Mouse (Mus musculus) cerebellum, adult 2 months (tissue): ENCODE data around the gene Rab21. TPM values are rescaled to one million over a fixed set of nuclear protein-coding genes. Genes with fewer than 3 reads are reported as not detected.

Source experiments
- DNase-seq, 2 experiments: peaks; one replicate each; pipeline ENCODE4 v3.0.0; 2021
- H3K27ac ChIP-seq: fragments of 200-500 bp; 2 replicates; pipeline ENCODE4 v1.5.1; 2012; ENCODE audit warnings: low read length, control low read depth, inconsistent platforms; ENCODE audit not compliant: insufficient read depth
- H3K27me3 ChIP-seq: fragments of 200-500 bp; 2 replicates; pipeline ENCODE4 v1.6.1; 2012; ENCODE audit warnings: inconsistent platforms, mild to moderate bottlenecking, low read length, moderate library complexity; ENCODE audit not compliant: control insufficient read depth, insufficient read depth
- H3K4me1 ChIP-seq: fragments of 200-500 bp; 2 replicates; pipeline ENCODE4 v1.6.1; 2011; ENCODE audit warnings: low read length; ENCODE audit not compliant: control insufficient read depth, insufficient read depth
- H3K4me3 ChIP-seq: fragments of 200-500 bp; replicated peaks from 2 replicates; pipeline ENCODE3; 2011; ENCODE audit warnings: mild to moderate bottlenecking, low read depth, low read length, control low read depth; ENCODE audit not compliant: insufficient read depth
- CTCF ChIP-seq: fragments of 200-500 bp; IDR thresholded peaks from 2 replicates; pipeline ENCODE4 v1.5.1; 2011; ENCODE audit warnings: low read depth, mild to moderate bottlenecking, control low read depth, low read length, moderate library complexity, borderline replicate concordance; ENCODE audit not compliant: insufficient read depth
- POLR2A ChIP-seq: fragments of 200-500 bp; IDR thresholded peaks from 2 replicates; pipeline ENCODE4 v1.6.1; 2011; ENCODE audit warnings: low read length, control low read depth, borderline replicate concordance; ENCODE audit not compliant: insufficient read depth
- WGBS: fragments of 180-500 bp; shearing (Covaris S2); methylation state at CpG from one replicate; pipeline ENCODE4 v1.1.7; 2018; 5-methylcytosine and 5-hydroxymethylcytosine counted together
- polyA plus RNA-seq: library from polyadenylated mRNA; depleted of rRNA; stranded (reverse); fragments of >200 nt; gene quantifications from 2 replicates; pipeline ENCODE4 v1.2.3, GENCODE M21; 2012

Gene Rab21
- polyA plus RNA-seq, 1 experiment = 53.3 TPM

DNA sequence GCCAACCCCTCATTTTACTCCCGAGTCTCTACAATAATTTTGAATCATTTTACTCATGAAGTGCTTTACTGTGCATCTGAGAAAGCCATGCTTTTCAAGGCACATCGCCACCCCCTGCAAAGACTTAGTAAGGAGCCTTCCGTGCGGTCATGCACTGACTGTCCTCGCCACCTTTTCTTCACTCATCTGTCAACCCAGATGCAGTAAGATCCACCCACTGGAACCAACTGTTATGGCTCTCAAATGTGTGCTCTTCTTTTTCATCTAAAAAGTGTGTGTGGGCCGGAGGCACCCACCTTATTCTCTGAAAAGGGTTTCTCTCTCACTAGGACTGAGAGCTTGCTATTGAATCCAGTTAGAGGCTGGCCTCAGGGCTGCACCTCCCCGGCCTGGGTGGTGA lies 21.4 kb downstream of the Rab21 start:
- no peaks in the 10 kb centered on the region for H3K27me3 ChIP-seq
- no peak overlapping the region for H3K27ac ChIP-seq
- no peaks in the 10 kb centered on the region for H3K4me1 ChIP-seq
- WGBS = 87% methylated on average over 7 of the region's 7 CpGs
- no peak for TF ChIP-seq CTCF
- no peak for TF ChIP-seq POLR2A
- no peak overlapping the region for H3K4me3 ChIP-seq
- no peak for DNase-seq

- DNase-seq = no peak
- Histone ChIP-seq H3K4me1 (no peaks in the 10 kb centered on the region), H3K27me3 (no peaks in the 10 kb centered on the region), H3K27ac (no peak overlapping the region), H3K4me3 (no peak overlapping the region)
- WGBS = 91% methylated on average over 9 of the region's 9 CpGs
- TF ChIP-seq POLR2A (no peak), CTCF (no peak)
Measured at GRCm38 (mm10) chr10:115290671-115291070, 24.7 kb downstream of the Rab21 start.

DNA sequence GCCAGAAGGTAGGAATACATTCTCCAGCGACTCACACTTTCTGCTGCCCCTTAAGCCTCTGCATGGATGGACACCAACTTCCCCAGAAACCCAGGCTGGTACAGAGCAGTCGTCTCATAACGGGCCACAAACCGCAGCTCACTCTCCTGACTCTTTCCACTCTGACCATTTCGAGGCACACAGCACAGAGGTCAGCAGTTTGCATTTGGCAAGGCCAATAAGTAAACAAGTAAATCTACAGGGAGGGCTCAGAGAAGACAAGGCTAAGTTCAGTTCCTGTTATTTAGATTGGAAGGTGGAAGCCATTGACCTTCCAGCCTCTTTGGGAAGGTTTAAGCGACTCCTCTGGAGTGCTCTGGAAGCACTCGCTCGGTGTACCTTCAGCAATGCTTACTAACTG lies 26.5 kb downstream of the Rab21 start:
- WGBS = 91% methylated on average over 8 of the region's 8 CpGs
- H3K4me1 ChIP-seq = no peaks in the 10 kb centered on the region
- TF ChIP-seq POLR2A (no peak), CTCF (no peak)
- no peaks in the 10 kb centered on the region for H3K27me3 ChIP-seq
- H3K27ac ChIP-seq = no peak overlapping the region
- H3K4me3 ChIP-seq = no peak overlapping the region
- DNase-seq = no peak

GRCm38 (mm10) chr10:115284170-115284569 lies 31.2 kb downstream of the Rab21 start:
- TF ChIP-seq POLR2A (no peak), CTCF (no peak)
- DNase-seq = no peak

DNA sequence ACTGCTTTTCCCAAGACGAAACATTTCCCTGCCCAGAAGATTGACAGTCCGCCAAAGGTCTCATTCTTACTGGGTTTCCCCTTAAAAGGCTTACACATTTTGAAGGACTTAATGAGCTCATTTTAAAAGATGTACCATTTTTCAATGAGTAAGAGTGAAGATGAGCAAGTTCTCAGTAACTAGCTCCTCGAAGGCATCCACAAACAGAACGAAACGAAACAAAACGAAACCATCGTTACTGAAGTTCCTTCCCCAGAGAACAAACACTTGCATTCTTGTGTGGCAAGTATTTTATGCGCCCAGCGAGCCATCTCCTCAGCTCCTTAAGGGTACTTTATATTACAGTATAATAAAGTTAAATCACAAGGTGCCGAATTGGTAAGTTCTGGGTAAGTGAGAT lies 34.0 kb downstream of the Rab21 start:
- Histone ChIP-seq H3K4me3 (no peak overlapping the region), H3K27ac (no peak overlapping the region), H3K27me3 (no peaks in the 10 kb centered on the region), H3K4me1 (no peaks in the 10 kb centered on the region)
- TF ChIP-seq POLR2A (no peak), CTCF (no peak)
- WGBS = 94% methylated on average over 10 of the region's 10 CpGs
- no peak for DNase-seq

More at GRCm38 (mm10) chr10:115284170-115284569, 31.2 kb downstream of the Rab21 start:
- no peaks in the 10 kb centered on the region for H3K27me3 ChIP-seq
- H3K4me3 ChIP-seq = no peak overlapping the region
- WGBS = 84% methylated on average over 10 of the region's 10 CpGs
- H3K27ac ChIP-seq = no peak overlapping the region
- H3K4me1 ChIP-seq = no peaks in the 10 kb centered on the region

GRCm38 (mm10) chr10:115271649-115272048 lies 43.7 kb downstream of the Rab21 start:
- DNase-seq = no peak
- Histone ChIP-seq H3K27me3 (no peaks in the 10 kb centered on the region), H3K4me1 (no peaks in the 10 kb centered on the region), H3K4me3 (no peak overlapping the region), H3K27ac (no peak overlapping the region)
- WGBS = 61% methylated on average over 5 of the region's 5 CpGs
- TF ChIP-seq POLR2A = no peak
- TF ChIP-seq CTCF = no peak

DNA sequence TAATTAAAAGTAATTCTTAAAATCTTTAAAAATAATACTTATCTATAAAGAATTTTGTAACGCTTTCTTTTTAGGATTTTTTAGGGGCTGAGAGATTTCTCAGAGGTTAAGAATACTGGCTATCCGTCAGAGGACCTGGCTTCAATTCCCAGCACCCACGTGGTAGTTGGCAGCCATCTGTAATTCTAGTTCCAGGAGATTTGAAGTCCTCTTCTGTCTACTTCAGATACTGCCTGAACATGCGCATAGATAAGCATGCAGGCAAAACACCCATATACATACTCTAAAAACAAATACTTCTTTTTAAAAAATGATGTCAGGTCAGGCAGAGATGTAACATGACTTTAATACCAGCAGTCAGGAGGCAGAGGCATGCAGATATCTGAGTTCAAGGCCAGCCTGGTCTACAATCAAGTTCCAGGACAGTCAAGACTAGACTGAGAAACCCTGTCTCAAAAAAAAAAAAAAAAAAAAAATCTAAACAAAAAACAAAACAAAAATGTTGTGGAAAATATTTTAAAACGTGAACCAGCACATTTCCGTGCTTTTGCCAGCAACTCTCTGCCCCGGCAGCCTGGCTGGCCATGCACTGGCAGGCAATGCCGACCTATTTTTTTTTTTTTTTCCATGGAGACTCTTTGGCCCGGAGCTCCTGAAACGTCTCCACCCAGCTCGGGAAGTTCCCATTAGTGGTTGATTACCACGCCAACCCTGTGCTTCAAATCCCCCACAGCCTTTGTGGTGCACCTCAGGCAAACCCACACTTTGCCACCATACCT lies 44.6 kb downstream of the Rab21 start:
- no peaks in the 10 kb centered on the region for H3K4me1 ChIP-seq
- H3K27ac ChIP-seq = no peak overlapping the region
- TF ChIP-seq CTCF (no peak), POLR2A (no peak)
- 30% methylated on average over 12 of the region's 12 CpGs for WGBS
- no peak overlapping the region for H3K4me3 ChIP-seq
- H3K27me3 ChIP-seq = no peaks in the 10 kb centered on the region
- no peak for DNase-seq

DNA sequence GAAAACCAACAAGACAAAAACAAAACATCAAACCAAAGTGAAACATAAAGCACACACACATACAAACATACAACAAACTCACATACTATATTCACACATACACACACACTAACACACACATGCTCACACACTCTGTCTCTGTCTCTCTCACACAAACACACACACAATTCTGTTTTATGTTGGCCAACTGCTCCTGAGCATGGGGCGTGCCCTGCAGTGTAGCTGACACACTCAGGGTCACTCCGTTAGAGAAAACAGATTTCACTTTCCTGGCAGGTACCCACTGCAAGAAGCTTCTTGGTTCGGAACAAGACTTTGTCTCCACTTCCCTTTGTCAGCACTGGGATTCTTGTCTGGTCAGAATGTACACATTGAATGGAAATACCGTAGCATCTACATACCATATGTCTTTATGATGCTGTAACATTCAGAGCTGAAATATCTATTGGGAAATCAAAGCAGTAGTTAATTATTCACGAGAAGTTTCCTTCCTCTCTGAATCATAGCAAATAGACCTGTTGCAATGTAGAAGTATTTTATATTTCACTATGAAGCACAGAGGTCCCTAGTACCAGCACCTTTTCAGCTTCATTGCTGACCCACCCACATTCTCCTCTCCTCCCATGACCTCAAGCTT lies 52.4 kb downstream of the Rab21 start:
- TF ChIP-seq CTCF (no peak), POLR2A (no peak)
- Histone ChIP-seq H3K27ac (no peak overlapping the region), H3K4me3 (no peak overlapping the region), H3K4me1 (no peaks in the 10 kb centered on the region), H3K27me3 (no peaks in the 10 kb centered on the region)
- WGBS = 75% methylated on average over 5 of the region's 5 CpGs
- no peak for DNase-seq
